Mouse (Mus musculus): ENCODE measurements around the gene Nup107.

Gene Nup107

GRCm38 (mm10) chr10:117792141-117793091 lies at the start of gene Nup107:
Nup107 (minus strand) TSS chr10:117792705.
- peak; percentile 96 for DNase-seq (ENCODE audit: low read depth, low spot score)

GRCm38 (mm10) chr10:117841765-117842164 lies 49.3 kb upstream of the Nup107 start:
- no peak for DNase-seq (ENCODE audit: low read depth, low spot score)

- DNase-seq (ENCODE audit: low read depth, low spot score): no peak
Measured at GRCm38 (mm10) chr10:117840431-117840995, 48.0 kb upstream of the Nup107 start.

DNA sequence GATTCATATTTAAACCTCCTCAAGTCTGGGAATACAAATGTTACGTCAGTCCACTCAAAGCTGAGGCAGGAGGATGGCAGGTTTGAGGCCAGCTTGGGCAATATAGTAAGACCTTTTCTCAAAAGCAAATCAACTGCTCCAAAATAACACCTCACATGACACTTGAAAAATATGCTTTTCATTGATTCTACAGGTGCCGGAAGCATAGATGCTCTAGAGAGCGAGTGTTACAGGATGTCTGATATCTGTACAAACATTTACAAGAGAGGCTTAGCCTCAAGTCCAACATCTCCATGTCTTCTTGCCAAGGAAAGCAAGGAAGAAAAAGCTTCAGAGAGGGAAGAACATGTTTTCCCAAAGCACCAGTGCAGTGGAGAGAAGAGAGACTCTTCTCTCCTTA lies 47.2 kb upstream of the Nup107 start:
- DNase-seq (ENCODE audit: low read depth, low spot score): no peak

GRCm38 (mm10) chr10:117838924-117839323 lies 46.4 kb upstream of the Nup107 start:
- DNase-seq (ENCODE audit: low read depth, low spot score): no peak

DNA sequence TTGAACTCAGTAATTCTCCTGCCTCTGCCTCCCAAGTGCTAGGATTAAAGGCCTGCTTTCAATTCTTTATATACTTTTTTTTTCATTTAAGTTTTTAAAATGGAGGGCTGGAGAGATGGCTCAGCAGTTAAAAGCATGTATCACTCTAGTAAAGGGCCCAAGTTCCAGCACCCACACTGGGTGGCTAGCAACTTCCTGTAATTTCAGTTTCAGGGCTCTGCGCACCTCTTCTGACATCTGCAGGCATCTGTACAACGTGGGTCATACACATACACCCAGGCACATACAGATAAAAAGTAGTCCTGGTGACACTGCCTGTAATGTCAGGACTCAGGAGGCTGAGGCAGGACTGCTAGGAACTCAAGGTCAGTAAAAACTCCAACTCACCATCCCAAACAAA lies 43.8 kb upstream of the Nup107 start:
- no peak for DNase-seq (ENCODE audit: low read depth, low spot score)

- no peak for DNase-seq (ENCODE audit: low read depth, low spot score)
Measured at GRCm38 (mm10) chr10:117835453-117835852, 42.9 kb upstream of the Nup107 start.

DNA sequence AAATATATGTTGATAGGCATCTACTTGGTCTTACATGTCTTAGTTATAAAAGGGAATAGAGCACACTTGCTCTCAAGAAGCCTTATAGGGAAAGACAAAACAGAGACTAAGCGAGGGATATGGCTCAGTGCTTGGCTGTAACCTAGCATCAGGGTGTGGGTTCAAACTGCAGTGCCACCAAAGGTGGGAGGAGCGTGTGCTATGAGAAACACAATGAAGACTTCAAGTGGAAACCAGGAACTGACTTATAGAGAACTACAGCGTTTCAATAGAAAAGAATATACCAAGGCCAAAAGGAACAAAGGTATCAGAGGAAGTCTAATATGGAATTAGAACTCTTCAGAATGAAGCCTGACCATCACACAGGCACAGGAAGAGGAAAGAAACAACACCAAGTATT lies 38.3 kb upstream of the Nup107 start:
- DNase-seq (ENCODE audit: low read depth, low spot score): no peak

DNA sequence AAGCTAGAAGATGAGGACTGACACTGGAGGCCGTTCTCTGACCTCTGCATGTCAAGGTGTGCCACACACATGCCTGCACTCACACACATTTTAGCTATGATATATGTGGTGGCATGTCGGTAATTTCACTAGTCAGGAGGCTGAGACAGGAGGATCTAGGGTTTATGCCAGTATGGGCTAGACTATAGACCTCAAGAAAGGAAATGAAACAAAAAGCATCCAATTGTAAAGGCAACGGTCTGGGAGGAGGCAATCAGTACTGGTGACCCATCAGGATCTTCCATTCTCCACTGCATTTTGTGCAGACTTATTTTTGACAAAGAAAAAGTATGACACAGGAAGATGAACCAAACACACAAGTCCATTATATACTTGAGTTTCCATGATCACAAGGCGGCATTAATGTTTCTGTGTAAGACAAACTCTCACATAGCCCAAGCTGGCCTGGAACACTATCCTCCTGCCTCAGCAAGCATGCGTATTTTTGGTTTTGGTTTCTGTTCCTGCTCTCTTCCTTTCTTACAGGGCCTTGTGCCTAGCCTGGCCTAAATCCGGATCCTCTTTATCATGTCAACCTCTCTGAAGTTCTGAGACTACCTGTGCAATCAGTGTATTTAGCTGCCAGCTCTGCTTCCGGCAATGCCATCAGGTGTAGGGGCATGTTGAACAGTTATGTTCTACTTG lies 37.1 kb upstream of the Nup107 start:
- DNase-seq (ENCODE audit: low read depth, low spot score): no peak

GRCm38 (mm10) chr10:117829022-117829421 lies 36.5 kb upstream of the Nup107 start:
- DNase-seq (ENCODE audit: low read depth, low spot score): no peak

DNA sequence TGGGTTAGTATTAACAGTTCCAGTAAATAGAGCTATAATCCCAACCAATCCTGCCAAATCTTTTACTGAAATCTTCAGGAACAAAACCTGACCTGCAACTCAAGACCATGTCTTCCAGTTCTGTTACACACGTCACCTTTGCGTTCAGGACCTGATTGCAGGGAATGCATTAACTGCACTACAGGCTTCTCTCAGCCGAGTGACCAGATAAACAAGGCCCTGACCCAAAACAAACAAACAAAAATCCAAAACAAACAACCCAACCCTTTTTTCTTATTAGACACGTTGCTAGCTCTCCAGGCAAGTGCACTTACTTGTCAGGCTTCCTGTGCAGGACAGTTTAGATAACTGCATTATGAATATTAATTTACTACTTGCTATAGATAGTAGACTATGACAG lies 36.0 kb upstream of the Nup107 start:
- no peak for DNase-seq (ENCODE audit: low read depth, low spot score)

DNA sequence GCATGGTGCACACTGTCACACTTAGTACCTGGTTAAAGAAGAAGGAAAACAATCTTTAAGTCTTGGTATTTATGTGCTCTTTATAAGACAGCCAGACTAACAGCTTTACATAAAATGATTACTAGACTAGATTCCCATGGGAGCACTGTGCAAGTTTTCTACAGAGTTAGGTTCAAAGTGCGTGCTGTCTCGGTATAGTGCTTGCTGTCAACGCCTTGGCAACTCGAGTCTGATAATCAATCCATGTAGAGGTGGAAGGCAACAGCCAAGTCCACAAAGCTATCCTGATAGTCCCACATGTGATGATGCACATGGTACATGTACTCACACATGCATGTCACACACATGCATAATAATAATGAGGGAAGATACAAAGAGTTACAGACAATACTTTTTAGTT lies 32.1 kb upstream of the Nup107 start:
- no peak for DNase-seq (ENCODE audit: low read depth, low spot score)

DNA sequence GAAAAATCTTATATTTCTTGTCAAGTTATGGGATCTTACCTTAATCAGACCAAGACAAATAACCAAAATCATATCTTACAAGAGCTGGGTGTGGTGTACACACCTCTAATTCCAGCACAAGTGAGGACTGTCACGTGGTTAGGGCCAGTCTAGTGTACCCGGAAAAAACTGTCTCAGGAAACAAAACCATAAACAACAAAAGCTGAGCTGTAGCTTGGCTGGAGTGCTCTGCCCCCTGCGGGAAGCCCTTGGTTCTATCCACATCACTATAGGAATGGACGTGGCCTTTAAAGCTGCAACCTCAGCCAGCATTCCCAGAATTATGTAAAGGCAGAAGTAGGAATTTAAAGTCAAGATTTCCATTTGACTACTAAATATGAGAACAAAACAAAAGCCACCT lies 31.6 kb upstream of the Nup107 start:
- no peak for DNase-seq (ENCODE audit: low read depth, low spot score)

- DNase-seq (ENCODE audit: low read depth, low spot score): no peak
Measured at GRCm38 (mm10) chr10:117823321-117823720, 30.8 kb upstream of the Nup107 start.

GRCm38 (mm10) chr10:117818600-117818999 lies 26.1 kb upstream of the Nup107 start:
- DNase-seq (ENCODE audit: low read depth, low spot score): no peak

GRCm38 (mm10) chr10:117816721-117817120 lies 24.2 kb upstream of the Nup107 start:
- DNase-seq (ENCODE audit: low read depth, low spot score): no peak

DNA sequence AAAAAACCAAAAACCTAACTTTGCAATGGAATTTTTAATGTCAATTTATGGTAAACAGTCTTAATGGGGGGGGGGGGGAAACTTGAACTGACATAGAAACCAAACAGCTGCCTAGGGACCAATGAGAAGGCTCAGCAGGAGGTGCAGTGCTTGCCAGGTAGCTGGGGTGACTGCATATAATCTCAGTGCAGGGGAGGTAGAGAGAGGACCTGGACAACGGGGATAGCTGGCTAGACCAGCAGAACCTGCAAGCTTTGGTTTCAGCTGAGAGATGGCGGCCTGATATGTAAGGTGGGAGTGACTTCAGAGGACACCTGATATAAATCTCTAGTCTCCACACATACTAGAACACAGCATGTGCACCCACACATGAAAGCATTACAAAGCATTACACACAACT lies 20.0 kb upstream of the Nup107 start:
- DNase-seq (ENCODE audit: low read depth, low spot score): no peak

DNA sequence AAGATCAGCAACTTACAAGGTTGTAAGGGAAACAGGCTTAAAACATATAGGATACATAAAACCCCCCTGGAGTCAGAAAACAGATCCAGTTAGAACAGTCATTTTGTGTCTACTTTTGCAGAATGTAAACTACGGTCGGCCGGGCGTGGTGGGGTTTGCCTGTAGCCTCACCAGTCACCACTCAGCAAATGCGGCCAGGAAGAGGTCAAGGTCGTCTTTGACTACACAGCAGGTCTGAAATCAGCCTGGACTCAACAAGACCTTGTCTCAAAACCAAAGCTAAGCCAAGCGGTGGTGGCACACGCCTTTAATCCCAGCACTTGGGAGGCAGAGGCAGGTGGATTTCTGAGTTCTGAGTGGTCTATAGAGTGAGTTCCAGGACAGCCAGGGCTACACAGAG lies 19.1 kb upstream of the Nup107 start:
- DNase-seq (ENCODE audit: low read depth, low spot score): no peak

- DNase-seq (ENCODE audit: low read depth, low spot score): no peak
Measured at GRCm38 (mm10) chr10:117810506-117810905, 18.0 kb upstream of the Nup107 start.

DNA sequence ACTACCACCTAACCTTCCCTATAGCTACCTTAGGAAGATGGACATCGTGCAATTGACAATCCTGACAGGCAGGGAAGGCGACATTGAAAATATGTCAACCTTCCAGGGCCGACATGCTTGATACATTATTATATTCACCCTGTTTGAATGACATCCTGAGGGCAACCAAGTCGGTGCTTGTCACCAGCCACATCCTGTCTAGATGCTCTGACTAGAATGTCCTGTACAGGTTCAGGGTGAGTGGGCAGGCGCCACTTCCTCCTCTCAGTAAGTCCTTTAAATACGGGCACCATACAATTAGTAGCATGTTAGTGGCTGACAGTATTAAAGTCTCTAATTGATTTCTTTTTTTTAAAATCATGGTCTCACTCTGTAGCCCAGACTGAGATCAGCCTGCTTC lies 15.6 kb upstream of the Nup107 start:
- no peak for DNase-seq (ENCODE audit: low read depth, low spot score)

DNA sequence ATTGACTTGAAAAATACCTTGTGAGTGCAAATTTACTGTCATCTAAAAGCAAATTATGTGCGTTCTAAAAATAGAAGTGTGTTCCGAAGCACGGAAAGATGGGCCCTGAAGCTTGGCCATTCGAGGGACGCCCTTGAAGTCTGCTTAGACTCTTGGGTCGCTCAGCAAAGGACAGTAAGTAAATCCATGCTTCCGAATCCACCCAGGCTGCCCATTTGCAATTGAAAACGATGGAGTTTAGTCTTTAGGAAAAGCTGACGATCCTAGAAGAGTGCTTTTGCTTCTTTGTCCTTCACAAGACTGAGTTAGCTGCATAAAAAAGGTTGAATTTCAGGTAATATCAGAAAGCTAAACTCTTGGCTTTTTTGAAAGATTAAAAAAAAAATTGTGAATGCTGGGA lies 13.4 kb upstream of the Nup107 start:
- DNase-seq (ENCODE audit: low read depth, low spot score): no peak
